Mouse (Mus musculus): Measurements from ENCODE around the gene Gm45208.

Gm45208 gene

DNA sequence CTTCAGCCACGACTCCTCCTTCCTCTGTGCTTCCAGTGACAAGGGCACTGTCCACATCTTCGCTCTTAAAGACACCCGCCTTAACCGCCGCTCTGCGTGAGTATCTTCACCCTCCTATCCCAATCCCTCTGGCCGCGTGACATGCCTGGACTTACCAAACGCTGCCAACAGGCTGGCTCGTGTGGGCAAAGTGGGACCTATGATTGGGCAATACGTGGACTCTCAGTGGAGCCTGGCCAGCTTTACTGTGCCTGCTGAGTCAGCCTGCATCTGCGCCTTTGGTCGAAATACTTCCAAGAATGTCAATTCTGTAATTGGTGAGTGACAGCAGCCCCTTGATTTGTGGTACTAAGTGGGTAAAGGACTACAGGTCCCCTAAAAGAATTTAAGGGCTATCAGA is 5.1 kb downstream of the Gm45208 start:
- DNase-seq (ENCODE audit: low spot score): no peak

DNA sequence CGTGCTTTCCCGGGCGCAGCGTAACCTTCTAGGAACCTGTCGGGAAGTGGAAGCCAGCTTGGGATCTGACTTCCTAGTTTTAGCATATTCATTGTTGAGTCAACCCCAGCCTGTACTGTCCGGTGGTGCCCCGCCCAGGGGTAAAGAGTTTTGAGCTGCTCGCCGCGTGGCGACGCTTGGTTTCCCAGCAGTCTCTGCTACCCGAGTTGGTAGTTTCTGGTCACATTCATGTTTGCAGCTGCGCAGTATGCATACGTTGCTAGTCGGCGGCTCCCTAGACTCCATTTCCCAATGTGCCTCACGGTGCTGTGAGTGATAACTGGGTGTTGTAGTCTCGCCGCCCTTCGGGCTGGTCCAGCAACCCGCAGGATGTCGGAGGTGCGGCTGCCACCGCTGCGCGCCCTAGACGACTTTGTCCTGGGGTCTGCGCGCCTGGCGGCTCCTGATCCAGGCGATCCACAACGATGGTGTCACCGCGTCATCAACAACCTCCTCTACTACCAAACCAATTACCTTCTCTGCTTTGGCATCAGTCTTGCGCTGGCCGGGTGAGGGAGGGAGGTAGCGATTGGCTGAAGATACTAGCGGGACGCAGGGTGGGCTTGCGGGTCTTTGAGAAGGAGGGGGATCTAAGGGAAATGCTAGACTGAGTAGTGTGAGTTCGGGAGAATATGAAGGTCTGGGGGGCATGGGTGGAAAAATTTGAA is 6.3 kb downstream of the Gm45208 start, which contains the start of gene Praf2:
Gene Praf2, plus strand, starts transcription at position 225 of the 707 bp plus-strand sequence.
- DNase-seq (ENCODE audit: low spot score): peak; percentile 81

DNA sequence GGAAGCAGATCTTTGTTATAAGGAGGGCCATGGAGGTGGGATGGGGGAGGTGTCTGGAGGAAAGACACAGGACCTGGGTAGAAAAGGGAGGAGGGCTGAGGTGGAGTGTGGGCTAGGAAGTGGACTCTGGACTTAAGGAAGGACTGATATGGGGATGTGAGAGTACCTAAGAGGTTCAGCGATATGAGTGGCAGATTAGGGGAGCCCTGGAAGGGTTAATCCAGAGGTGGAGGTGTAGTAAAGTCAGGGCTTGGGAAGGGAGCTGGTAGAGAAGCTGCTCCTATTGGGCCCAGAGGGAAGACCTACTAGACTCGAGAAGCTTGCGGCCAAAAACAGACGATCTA is 6.8 kb downstream of the Gm45208 start:
- no peak for DNase-seq (ENCODE audit: low spot score)

DNA sequence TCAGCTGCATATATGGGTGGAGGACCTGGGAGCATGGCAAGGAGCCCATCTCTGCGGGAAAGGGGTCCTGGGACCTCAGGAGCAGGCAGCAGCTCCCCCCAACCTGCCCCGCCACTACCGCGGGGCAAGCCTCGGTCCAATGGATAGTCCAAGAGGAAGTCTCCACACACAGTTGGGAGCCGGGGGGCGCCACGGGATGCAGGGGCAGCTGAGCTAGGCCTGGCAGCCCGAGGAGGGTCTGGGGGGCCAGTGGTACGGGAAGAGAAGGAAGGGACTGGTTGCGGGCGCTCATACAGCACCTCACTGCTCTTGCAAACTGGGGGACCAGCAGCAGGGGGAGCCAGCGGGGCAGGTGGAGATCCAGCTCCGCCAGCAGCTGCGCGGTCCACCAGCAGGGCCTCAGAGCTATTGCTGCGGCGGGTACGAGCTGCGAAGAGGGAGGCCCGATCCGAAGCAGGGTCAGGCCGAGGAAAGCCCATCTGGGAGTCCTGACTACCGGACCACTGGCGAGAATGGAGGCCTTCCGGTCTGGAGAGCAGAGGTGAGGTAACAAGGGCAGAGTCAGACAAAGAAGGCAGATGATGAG is 11.6 kb downstream of the Gm45208 start:
- DNase-seq (ENCODE audit: low spot score): peak; percentile 76

DNA sequence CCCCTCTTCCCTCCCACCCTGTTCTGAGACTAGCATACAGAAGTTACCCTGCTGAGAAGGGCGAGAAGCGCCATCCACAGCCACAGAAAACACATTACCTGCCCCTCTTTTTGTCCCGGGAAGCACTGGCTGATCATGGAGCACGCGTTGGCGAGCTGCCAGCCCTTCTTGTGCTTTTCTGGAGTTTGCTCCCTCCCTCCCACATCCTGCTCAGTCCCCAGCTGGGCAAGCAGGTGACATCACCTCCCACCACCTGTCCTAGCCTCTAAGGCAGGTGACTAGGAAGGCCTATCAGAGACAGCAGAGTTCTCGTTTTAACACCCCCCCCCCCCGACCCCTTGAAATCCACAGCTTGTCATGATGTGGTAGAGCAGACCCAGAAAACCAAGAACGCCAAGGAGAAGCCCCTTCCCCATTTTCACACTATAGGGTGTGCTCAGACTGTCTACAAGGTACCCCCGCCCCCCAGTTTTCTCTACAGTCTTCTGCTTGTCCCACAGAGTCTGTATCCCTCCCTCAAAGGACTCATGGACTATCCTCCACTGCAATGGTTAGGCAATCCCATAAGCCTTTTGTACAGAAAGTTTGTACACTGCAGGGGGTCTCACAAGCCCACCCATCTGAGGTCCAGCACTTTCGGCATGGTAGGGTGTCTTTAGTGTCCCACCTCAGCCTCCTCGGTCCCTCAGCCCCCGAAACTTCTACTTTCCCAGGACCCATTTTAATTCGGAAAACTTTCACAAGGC is 17.5 kb downstream of the Gm45208 start:
- peak; percentile 59 for DNase-seq (ENCODE audit: low spot score)

DNA sequence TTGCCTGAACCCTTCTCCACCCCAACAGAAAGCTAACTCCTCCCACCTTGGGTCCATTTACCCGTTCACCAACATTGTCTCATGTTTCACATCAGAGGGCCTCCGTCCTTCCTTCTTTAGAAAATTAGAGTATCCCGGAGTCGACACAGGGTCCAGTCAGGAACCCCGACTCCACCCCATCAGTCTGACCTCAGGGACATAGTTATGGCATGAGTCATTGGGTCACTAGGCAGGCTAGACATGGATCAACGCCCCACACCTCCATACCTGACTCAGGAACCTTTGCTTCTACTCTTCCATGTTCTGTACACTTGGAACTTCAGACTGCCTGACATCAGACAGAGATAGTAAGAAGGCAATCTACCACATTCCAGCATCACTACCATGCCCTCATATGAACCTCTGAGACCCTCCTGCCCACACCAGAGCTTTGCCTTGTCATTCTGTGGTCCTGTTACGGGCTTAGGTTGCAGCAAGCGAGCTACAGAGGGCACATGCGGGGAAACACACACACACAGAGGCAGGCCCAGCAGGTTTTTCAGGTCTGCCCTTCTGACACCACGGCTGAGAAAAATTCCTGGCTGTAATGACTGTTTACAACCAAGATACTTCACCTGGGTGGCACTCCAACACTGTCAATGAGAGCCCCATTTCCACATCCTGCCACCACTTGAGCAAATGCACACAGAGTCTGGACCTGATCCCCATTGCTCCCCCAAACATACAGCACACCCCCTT is 18.2 kb downstream of the Gm45208 start:
- peak; percentile 63 for DNase-seq (ENCODE audit: low spot score)

DNA sequence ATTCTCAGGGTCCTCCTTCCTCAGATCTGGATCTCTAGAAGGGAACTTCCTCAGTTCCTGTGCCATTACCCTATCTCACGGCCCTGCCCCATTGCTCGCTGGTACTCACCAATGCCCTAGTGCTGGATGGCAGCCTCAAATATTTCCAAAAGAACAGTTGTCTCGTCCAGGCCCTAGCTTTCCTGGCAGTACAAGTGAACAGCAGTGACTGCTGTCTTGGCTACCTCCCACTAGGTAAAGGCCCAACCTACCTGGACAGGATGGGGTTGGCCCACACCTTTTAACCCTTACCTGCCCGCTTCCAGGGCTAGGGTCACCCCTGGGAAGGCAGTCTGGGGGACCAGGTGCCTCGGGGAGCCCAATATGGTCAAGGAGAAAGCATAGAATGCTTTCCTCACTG is 19.1 kb downstream of the Gm45208 start:
- DNase-seq (ENCODE audit: low spot score): peak; percentile 16

DNA sequence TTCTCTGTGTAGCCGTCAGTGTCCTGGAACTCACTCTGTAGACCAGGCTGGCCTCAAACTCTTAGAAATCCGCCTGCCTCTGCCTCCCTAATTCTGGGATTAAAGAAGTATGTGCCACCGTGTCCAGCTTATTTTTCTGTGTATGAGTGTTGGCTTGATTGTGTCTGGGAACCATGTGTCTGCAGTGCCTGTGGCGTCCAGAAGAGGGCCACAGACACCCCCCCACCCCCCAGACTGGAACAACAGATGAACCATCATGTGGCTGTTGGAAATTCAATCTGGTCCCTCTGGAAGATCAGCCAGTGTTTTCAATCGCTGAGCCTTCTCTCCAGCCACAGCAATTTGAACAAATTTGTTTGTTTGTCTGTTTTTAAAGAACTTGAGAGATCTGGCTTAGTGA is 21.4 kb downstream of the Gm45208 start:
- no peak for DNase-seq (ENCODE audit: low spot score)

DNA sequence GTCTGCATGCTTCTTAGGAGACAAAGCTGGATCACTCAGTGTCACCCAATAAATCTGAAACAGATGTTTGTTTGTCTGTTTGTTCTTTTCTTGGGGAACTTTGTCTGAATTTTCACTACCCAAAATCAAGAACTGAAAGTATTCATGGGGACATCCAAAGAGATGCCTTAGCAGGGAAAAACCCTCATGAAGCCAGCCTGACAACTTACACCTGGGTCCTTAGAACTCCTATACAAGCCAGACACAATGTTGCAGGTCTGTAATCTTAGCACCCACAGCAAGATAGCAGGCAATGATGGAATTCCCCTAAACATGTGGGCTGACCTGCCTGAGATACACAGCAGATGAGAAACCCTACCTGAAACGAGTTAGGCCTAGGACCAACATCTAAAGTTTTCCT is 22.9 kb downstream of the Gm45208 start:
- DNase-seq (ENCODE audit: low spot score): no peak

DNA sequence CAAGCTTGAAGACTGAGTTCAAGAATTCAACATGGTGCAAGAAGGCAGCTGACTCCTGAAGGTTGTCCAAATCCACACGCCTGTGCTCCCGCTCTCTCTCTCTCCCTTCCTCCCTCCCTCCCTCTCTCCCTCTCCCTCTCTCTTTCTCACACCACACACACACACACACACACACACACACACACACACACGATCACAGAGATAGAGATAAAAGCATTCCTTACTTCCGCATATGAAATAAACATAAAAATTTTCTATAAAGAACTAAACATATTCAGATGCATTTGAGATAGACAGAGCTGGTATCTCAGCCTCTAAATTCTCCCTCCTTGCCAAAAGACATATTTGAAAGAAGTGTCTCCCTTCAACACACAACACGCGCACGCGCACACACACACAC is 23.4 kb downstream of the Gm45208 start:
- DNase-seq (ENCODE audit: low spot score): no peak

DNA sequence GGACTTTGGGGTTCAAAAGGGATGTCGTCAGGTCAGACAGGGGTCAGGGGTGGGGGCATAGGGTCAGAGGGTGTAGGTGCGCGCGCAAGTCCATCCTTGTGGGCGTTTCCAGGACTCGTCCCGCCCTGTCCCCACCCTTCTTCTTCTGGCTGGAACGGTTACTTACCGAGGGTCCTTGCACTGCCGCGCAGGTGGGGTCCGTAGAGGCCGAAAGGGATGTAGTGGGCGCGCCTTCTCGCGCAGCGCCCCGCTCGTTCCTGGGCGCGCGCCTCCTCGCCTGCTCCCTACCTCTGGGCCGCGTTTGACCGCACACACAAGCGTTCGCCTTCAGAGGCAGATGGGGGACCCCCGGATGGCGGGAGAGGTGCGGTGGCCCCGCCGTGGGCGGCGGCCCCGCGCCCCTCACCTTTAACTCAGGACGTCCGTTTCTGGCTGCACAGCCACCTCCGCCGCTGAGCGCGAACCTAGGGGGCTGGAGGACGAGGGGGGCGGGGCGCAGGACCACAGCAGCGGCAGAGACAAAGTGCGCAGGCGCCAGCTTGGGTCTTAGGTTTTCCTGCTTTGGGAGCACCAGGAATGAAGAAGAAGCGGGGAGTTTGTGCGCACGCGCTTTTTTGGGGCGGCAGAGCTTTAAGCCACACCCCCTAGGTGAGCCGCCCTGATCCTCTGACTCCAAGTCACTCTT is 28.5 kb downstream of the Gm45208 start, which contains the start of gene Ccdc120:
Gene Ccdc120, minus strand, starts transcription at position 474 of the 685 bp plus-strand sequence.
- DNase-seq (ENCODE audit: low spot score): peak; percentile 67

DNA sequence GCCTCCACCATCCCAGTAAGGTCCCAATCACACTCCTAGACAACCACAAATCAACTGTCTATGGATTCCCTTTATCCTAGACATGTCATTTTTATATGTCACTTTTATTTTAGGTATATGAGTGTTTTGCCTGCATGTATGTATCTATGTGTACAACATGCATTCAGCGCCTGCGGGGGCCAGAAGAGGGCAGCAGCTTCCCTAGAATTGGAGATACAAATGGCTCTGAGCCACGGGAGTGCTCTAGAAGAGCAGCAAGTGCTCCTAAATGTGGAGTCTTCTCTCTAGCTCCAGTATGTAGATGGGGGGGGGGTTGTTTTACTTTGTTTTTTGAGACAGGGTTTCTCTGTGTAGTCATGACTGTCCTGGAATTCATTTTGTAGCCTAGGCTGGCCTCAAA is 31.6 kb downstream of the Gm45208 start:
- peak; percentile 25 for DNase-seq (ENCODE audit: low spot score)

DNA sequence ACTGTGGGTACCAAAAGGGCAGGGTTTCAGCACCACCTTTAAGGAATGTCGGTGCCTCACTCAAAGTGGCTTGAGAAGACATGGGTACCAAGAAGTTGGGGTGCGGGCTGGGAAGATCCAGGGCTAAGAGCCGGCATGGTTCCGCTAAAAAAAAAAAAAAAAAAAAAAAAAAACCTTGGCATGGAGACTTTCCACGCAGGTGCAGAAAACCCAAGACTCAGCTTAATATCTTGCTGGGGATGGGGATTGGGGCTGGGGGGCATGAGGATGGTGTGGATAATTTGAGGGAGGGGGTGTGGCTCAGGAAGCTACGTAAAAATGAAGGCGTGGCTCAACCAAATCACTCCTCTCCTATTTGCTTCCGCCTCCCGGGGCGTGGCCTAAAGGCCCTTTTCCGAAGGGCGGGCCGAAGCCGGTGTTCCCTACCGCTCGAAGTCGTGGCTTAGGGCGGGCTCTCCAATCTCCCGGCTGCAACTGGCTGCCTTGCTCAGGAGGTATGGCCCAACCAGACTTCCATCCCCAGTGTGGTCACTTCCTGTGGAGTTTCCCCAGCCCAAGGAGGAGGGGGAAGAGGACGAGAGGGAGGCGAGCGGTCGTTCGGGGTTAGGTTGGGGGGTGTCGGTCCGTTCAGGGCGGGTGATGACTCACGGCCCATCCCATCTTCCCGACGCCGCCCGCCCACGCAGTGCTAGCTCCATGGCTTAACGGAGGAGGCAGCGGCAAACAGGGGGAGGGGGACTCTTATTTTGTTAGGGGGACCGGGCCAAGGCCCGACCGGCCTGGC is 40.3 kb downstream of the Gm45208 start, which contains the start of gene Tfe3:
Gene Tfe3, plus strand, starts transcription at position 424 of the 784 bp plus-strand sequence.
- peak; percentile 93 for DNase-seq (ENCODE audit: low spot score)

DNA sequence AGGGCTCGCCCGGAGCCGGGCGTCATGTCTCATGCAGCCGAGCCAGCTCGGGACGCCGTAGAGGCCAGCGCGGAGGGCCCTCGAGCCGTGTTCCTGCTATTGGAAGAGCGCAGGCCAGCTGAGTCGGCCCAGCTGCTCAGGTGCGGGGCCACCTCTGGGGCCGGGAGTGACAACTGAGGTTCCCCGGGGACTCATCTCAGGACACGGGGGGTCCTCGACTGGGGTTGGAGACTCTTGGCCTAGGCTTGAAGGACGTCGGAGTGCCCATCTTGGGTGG is 40.8 kb downstream of the Gm45208 start:
- DNase-seq (ENCODE audit: low spot score): no peak

DNA sequence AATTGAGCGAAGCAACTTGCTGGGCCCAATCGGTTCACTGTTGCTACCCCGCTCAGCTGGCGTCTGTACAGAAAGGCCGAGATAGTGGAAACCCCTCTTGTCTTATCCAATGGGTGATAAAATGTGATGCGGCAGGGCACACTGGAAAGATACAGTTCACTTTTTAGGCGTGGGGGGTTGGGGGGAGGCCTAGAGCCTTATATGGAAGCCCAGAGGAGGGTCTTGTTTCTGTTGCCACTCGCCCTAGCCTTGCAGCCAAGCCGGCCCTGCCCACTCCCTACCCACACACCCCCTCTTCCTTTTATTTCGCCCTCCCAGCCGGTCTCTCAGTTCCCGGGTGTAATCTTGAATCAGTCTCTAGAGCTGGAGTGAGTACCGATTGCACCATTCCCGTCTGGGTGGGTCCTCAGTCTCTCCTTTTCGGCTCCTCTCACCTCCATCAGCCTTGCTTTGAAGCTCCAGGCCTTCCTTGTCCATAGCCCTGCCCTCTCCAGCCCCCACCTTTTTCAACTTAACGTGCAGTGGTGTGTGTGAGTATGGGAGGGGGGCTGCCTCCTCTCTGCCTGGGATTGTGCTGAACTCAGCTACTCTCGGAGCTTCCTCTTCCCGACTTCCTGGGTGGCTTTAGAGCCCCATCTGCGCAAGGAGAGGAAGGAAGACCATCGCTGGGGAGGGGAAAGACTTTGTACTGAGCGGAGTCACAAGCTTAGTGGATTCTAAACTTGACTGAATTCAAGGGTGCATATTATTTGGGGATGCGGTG is 41.8 kb downstream of the Gm45208 start:
- DNase-seq (ENCODE audit: low spot score): peak; percentile 37

DNA sequence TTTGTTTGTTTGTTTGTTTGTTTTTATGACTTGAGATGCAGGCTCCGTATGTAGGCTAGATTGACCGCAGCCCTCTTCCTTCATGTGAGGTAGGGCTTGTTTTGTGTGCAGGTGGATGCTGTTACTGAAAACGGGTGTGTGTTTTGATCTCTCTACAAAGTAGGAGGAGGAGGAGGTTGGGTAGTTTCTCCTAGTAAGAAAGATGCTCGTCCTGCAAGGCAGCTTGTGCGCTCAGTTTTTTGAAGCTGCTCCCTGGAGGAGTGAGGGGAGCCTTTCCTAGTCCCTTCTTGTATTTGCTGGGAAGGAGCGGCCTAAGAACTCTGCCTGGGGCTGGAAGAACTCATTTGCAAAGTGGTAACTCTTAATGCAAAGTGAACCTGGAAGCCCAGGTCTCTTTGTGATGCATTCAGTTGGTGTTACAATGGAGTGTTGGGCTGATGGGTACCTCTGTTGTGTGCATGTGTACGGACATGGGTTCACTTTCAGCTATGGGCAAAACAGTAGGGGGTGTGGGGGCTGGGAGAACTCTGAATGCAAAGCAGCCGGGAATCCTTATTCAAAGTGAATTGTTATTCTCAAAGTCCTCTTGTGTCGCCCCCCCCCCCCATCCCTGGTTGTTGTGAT is 42.7 kb downstream of the Gm45208 start:
- no peak for DNase-seq (ENCODE audit: low spot score)

DNA sequence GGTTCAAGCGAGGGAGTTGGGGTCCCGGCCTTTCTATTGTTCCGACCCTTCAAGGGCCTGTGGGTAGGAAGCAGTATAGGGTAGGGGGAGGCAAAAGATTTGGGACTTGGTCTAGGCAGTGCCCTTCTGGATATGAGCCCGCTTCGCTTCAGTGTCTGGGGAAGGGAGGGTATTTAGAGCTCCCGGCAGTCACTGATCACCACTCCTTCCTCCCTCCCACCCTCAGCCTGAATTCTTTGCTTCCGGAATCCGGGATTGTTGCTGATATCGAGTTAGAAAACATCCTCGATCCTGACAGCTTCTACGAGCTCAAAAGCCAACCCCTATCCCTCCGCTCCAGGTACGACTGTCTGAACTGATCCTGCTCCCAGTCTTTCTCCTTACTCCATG is 43.2 kb downstream of the Gm45208 start:
- DNase-seq (ENCODE audit: low spot score): no peak

DNA sequence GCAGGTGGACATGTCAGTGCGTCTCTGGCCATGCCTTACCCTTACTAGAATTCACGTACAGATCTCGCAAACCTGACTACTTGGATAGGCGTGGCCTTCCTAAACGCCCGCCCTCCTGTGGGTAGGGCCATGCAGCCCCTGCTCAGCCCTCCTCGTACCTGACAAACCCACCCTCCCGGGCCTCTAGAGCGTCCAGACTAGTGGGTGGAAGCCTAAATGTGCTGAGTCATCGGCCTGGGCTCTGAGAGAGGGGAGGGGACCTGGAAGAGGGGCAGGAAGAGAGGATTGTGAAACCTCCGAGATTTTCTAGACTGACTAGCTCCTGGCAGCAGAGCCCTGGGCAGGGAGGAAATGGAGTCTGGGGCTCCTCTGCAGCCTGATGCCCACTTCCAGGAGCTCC is 43.7 kb downstream of the Gm45208 start:
- peak; percentile 77 for DNase-seq (ENCODE audit: low spot score)

DNA sequence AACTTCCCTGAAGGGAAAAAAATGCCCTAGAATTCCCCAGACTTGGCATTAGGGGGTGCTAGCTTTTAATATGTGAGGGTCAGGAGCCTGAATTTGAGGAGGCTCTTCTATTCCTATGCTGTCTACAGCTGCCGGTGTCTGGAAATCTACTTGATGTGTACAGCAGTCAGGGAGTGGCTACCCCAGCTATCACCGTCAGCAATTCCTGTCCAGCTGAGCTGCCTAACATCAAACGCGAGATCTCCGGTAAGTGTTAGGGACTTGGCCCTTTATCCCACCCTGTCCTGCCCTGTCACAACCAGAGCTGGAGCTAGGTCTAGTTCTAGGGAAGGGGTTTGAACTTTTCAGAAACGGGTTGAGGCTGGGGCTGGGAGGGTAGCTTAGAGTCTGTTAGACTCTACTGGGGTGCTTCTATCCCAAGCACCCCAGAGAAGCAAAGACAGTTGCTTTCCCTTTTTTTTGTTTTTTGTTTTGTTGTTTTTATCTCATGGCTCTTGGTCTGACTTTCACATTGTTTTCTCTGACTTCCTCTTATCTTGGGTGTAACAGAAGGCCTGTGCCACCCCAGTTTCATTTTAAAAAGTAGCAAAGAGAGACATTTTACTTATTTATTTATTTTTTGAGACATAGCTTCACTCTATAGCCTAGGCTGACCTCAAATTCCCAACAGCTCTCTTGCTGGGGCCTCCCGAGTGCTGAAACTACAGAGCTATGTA is 47.4 kb downstream of the Gm45208 start:
- DNase-seq (ENCODE audit: low spot score): no peak

Data from urinary bladder, postnatal 14 days (tissue).